Mouse (Mus musculus) erythroblast, embryonic 14.5 days (primary cell): Measurements from ENCODE around the gene Lrrc55. TPM values are rescaled to one million over a fixed set of nuclear protein-coding genes. Genes with fewer than 3 reads are reported as not detected.
"Not testable (repeated sequence)": the region's sequence is repeated elsewhere in the genome, so short reads cannot be mapped to it uniquely, and the experiment has no call there.

Experiments
- H3K27me3 ChIP-seq: 2 replicates; pipeline ENCODE4 v1.6.1; 2012; ENCODE audit warnings: inconsistent platforms; ENCODE audit not compliant: control insufficient read depth
- H3K36me3 ChIP-seq: 2 replicates; pipeline ENCODE4 v1.6.1; 2012; ENCODE audit warnings: mild to moderate bottlenecking, inconsistent platforms; ENCODE audit not compliant: control insufficient read depth
- H3K4me1 ChIP-seq: 2 replicates; pipeline ENCODE4 v1.6.1; 2012; ENCODE audit warnings: inconsistent platforms; ENCODE audit not compliant: control insufficient read depth
- H3K4me3 ChIP-seq: replicated peaks from 2 replicates; pipeline ENCODE3; 2012; ENCODE audit warnings: moderate library complexity, mild to moderate bottlenecking, inconsistent platforms
- H3K9me3 ChIP-seq: 2 replicates; pipeline ENCODE4 v1.6.1; 2012; ENCODE audit warnings: low read length, inconsistent platforms, mixed read lengths; ENCODE audit not compliant: control insufficient read depth
- GATA1 ChIP-seq: IDR thresholded peaks from 2 replicates; pipeline ENCODE4 v1.6.1; 2012; ENCODE audit warnings: low read length, inconsistent platforms, mixed read lengths
- TAL1 ChIP-seq: IDR thresholded peaks from 3 replicates; pipeline ENCODE4 v1.6.1; 2012; ENCODE audit warnings: low read length, inconsistent platforms, mixed read lengths
- polyA plus RNA-seq: library from polyadenylated mRNA; stranded (reverse); fragments of >175 nt; gene quantifications from 2 replicates; pipeline ENCODE4 v1.2.3, GENCODE M21; 2012

The Lrrc55 gene
- 0.02 TPM in 1 of 2 replicates, not detected in the other for polyA plus RNA-seq

- Histone ChIP-seq H3K4me1 (no peaks in the 10 kb centered on the region), H3K4me3 (no peak within 1 kb of the TSS), H3K36me3 (no peaks in the 10 kb centered on the region), H3K27me3 (no peaks in the 10 kb centered on the region; the same call in 1 of the 2 replicates), H3K9me3 (no peaks in the 10 kb centered on the region)
- no peak for TF ChIP-seq GATA1
- TF ChIP-seq TAL1, result no peak
These were observed at the start of gene Lrrc55 for GRCm38 (mm10) chr2:85196901-85197300. Lrrc55 (minus strand) TSS chr2:85197197.

- no peaks in the 10 kb centered on the region for H3K4me1 ChIP-seq
- no peak for TF ChIP-seq GATA1
- TF ChIP-seq TAL1, result no peak
- H3K27me3 ChIP-seq, result no peaks in the 10 kb centered on the region
- H3K4me3 ChIP-seq, result no peak overlapping the region
- no peaks in the 10 kb centered on the region for H3K36me3 ChIP-seq
- H3K9me3 ChIP-seq, result no peaks in the 10 kb centered on the region
These were observed 49.6 kb upstream of the Lrrc55 start for GRCm38 (mm10) chr2:85246506-85247082.

- TF ChIP-seq TAL1 (no peak), GATA1 (no peak)
These were observed 48.7 kb upstream of the Lrrc55 start for GRCm38 (mm10) chr2:85245737-85246136.

GRCm38 (mm10) chr2:85238068-85238667, 41.2 kb upstream of the Lrrc55 start:
- H3K9me3 ChIP-seq, result no peaks in the 10 kb centered on the region
- H3K27me3 ChIP-seq, result no peaks in the 10 kb centered on the region
- H3K36me3 ChIP-seq, result no peaks in the 10 kb centered on the region
- H3K4me3 ChIP-seq, result no peak overlapping the region
- TF ChIP-seq TAL1 (no peak), GATA1 (no peak)
- H3K4me1 ChIP-seq, result no peaks in the 10 kb centered on the region

More at GRCm38 (mm10) chr2:85245737-85246136, 48.7 kb upstream of the Lrrc55 start:
- no peaks in the 10 kb centered on the region for H3K9me3 ChIP-seq
- no peaks in the 10 kb centered on the region for H3K27me3 ChIP-seq
- H3K36me3 ChIP-seq, result no peaks in the 10 kb centered on the region
- no peaks in the 10 kb centered on the region for H3K4me1 ChIP-seq
- H3K4me3 ChIP-seq, result no peak overlapping the region

- not testable (repeated sequence) for H3K27me3 ChIP-seq, H3K4me3 ChIP-seq, H3K4me1 ChIP-seq, H3K36me3 ChIP-seq, H3K9me3 ChIP-seq
These were observed 40.2 kb upstream of the Lrrc55 start for GRCm38 (mm10) chr2:85237231-85237630.

GRCm38 (mm10) chr2:85230771-85231511, 33.9 kb upstream of the Lrrc55 start:
- no peaks in the 10 kb centered on the region for H3K36me3 ChIP-seq
- no peaks in the 10 kb centered on the region for H3K4me1 ChIP-seq
- TF ChIP-seq TAL1 (no peak), GATA1 (no peak)
- no peak overlapping the region for H3K4me3 ChIP-seq
- peaks cover 4% of the 10 kb centered on the region for H3K9me3 ChIP-seq
- no peaks in the 10 kb centered on the region for H3K27me3 ChIP-seq

- no peak for TF ChIP-seq GATA1
- TF ChIP-seq TAL1, result no peak
These were observed 32.6 kb upstream of the Lrrc55 start for GRCm38 (mm10) chr2:85229606-85230005.

GRCm38 (mm10) chr2:85227816-85228335, 30.9 kb upstream of the Lrrc55 start:
- H3K4me3 ChIP-seq, result no peak overlapping the region
- peaks cover 4% of the 10 kb centered on the region for H3K9me3 ChIP-seq
- H3K27me3 ChIP-seq, result no peaks in the 10 kb centered on the region
- no peak for TF ChIP-seq TAL1
- no peak for TF ChIP-seq GATA1
- no peaks in the 10 kb centered on the region for H3K4me1 ChIP-seq
- H3K36me3 ChIP-seq, result no peaks in the 10 kb centered on the region

More at GRCm38 (mm10) chr2:85229606-85230005, 32.6 kb upstream of the Lrrc55 start:
- H3K36me3 ChIP-seq, result no peaks in the 10 kb centered on the region
- no peak overlapping the region for H3K4me3 ChIP-seq
- H3K27me3 ChIP-seq, result no peaks in the 10 kb centered on the region
- H3K4me1 ChIP-seq, result no peaks in the 10 kb centered on the region
- peaks cover 4% of the 10 kb centered on the region for H3K9me3 ChIP-seq
